Mouse (Mus musculus) yolk sac, embryonic 10.5 days (tissue): Measurements from ENCODE around the gene Zbtb38.

ENCODE experiments used
- DNase-seq: peaks from one replicate; pipeline ENCODE4 v3.0.0-alpha.2; 2017; ENCODE audit warnings: low spot score

The Zbtb38 gene

GRCm38 (mm10) chr9:96758749-96759597 lies 6.3 kb upstream of the Zbtb38 start:
- DNase-seq, result peak; percentile 85

GRCm38 (mm10) chr9:96756638-96757435 lies 4.2 kb upstream of the Zbtb38 start:
- no peak for DNase-seq

GRCm38 (mm10) chr9:96755761-96756160 lies 3.1 kb upstream of the Zbtb38 start:
- no peak for DNase-seq

- no peak for DNase-seq
Observed at GRCm38 (mm10) chr9:96754625-96754969, 2.0 kb upstream of the Zbtb38 start.

- no peak for DNase-seq
Observed at GRCm38 (mm10) chr9:96753921-96754624, 1.4 kb upstream of the Zbtb38 start.

- DNase-seq, result no peak
Observed at GRCm38 (mm10) chr9:96753392-96753791, 761 bp upstream of the Zbtb38 start.

GRCm38 (mm10) chr9:96751821-96752602 lies 619 bp downstream of the Zbtb38 start:
- DNase-seq, result no peak

GRCm38 (mm10) chr9:96750636-96751035 lies 2.0 kb downstream of the Zbtb38 start:
- no peak for DNase-seq

GRCm38 (mm10) chr9:96746527-96746926 lies 6.1 kb downstream of the Zbtb38 start:
- DNase-seq, result no peak

GRCm38 (mm10) chr9:96744909-96745308 lies 7.7 kb downstream of the Zbtb38 start:
- DNase-seq, result no peak

- DNase-seq, result no peak
Observed at GRCm38 (mm10) chr9:96741365-96742085, 11.1 kb downstream of the Zbtb38 start.

- DNase-seq, result no peak
Observed at GRCm38 (mm10) chr9:96740712-96741364, 11.8 kb downstream of the Zbtb38 start.

GRCm38 (mm10) chr9:96739808-96740711 lies 12.6 kb downstream of the Zbtb38 start:
- DNase-seq, result no peak

- DNase-seq, result no peak
Observed at GRCm38 (mm10) chr9:96738563-96739355, 13.9 kb downstream of the Zbtb38 start.

- DNase-seq, result no peak
Observed at GRCm38 (mm10) chr9:96735946-96736345, 16.7 kb downstream of the Zbtb38 start.

- no peak for DNase-seq
Observed at GRCm38 (mm10) chr9:96733425-96733717, 19.3 kb downstream of the Zbtb38 start.

- no peak for DNase-seq
Observed at GRCm38 (mm10) chr9:96732644-96733424, 19.8 kb downstream of the Zbtb38 start.

- DNase-seq, result no peak
Observed at GRCm38 (mm10) chr9:96731961-96732511, 20.6 kb downstream of the Zbtb38 start.
